Mouse (Mus musculus) heart, embryonic 14.5 days (tissue): ENCODE data around the gene Mrvi1. TPM values are rescaled to one million over a fixed set of nuclear protein-coding genes. Genes with fewer than 3 reads are reported as not detected.
A peak's percentile ranks its signal among the peaks of the same experiment; 100 is the strongest.

Source experiments
- ATAC-seq: fragments of 200-750 bp; cut with Nextera tagmentation; 2 replicates; pipeline ENCODE4 v1.8.0; 2017; ENCODE audit warnings: low read depth, moderate TSS enrichment; ENCODE audit not compliant: insufficient number of reproducible peaks, insufficient read depth, low FRiP score
- H3K27ac ChIP-seq, 2 experiments: fragments of 200-500 bp in 1 of 2; fragments of 300-500 bp in 1 of 2; sonication (generic) in 1 of 2; replicated peaks in 1 of 2; 2 replicates each; pipeline ENCODE4 v1.5.1; 2012 to 2014; ENCODE audit warnings: low read depth in 2 of 2, low read length in 2 of 2, control low read depth in 1 of 2, mild to moderate bottlenecking in 1 of 2, mixed read lengths in 1 of 2; ENCODE audit not compliant: control insufficient read depth in 1 of 2, insufficient read depth in 1 of 2
- H3K27me3 ChIP-seq: fragments of 300-500 bp; sonication (generic); 2 replicates; pipeline ENCODE4 v1.6.1; 2014; ENCODE audit warnings: mild to moderate bottlenecking, low read length, control low read depth; ENCODE audit not compliant: control insufficient read depth, insufficient read depth
- H3K36me3 ChIP-seq: fragments of 300-500 bp; sonication (generic); 2 replicates; pipeline ENCODE4 v1.6.1; 2014; ENCODE audit warnings: mild to moderate bottlenecking, control low read depth, low read length, mixed read lengths; ENCODE audit not compliant: control insufficient read depth, insufficient read depth
- H3K4me1 ChIP-seq, 2 experiments: fragments of 200-500 bp in 1 of 2; fragments of 300-500 bp in 1 of 2; sonication (generic) in 1 of 2; 2 replicates each; pipeline ENCODE4 v1.6.1; 2012 to 2014; ENCODE audit warnings: low read length in 2 of 2, control low read depth in 1 of 2, mixed read lengths in 1 of 2; ENCODE audit not compliant: control insufficient read depth in 2 of 2, insufficient read depth in 2 of 2
- H3K4me2 ChIP-seq: fragments of 300-500 bp; sonication (generic); 2 replicates; pipeline ENCODE4 v1.6.1; 2014; ENCODE audit warnings: mild to moderate bottlenecking, low read length
- H3K4me3 ChIP-seq, 2 experiments: fragments of 200-500 bp in 1 of 2; fragments of 300-500 bp in 1 of 2; sonication (generic) in 1 of 2; 2 replicates each; pipeline ENCODE4 v1.5.1; 2012 to 2014; ENCODE audit warnings: low read length in 2 of 2, mild to moderate bottlenecking in 2 of 2, control low read depth in 1 of 2, low read depth in 1 of 2, moderate library complexity in 1 of 2; ENCODE audit not compliant: control insufficient read depth in 1 of 2, insufficient read depth in 1 of 2
- H3K9ac ChIP-seq: fragments of 300-500 bp; sonication (generic); 2 replicates; pipeline ENCODE4 v1.6.1; 2014; ENCODE audit warnings: mild to moderate bottlenecking, low read length
- H3K9me3 ChIP-seq: fragments of 300-500 bp; sonication (generic); 2 replicates; pipeline ENCODE4 v1.6.1; 2016; ENCODE audit warnings: low read length, control low read depth; ENCODE audit not compliant: control insufficient read depth
- WGBS: fragments of 180-500 bp; shearing (Covaris S2); extraction: QIAGEN DNeasy Blood & Tissue Kit; methylation state at CpG from one replicate; pipeline ENCODE4 v1.1.7; 2014; 5-methylcytosine and 5-hydroxymethylcytosine counted together
- polyA plus RNA-seq: library from polyadenylated mRNA; unstranded; fragments of >200 nt; fragmentation: Nextera tagmentation; extraction: Ambion mirVana; gene quantifications from 2 replicates; pipeline ENCODE4 v1.2.1, GENCODE M21; 2014

The Mrvi1 gene
- polyA plus RNA-seq, 1 experiment from 2014 or later, result 6.3 TPM

GRCm38 (mm10) chr7:110822055-110822454 is 160.2 kb downstream of the Mrvi1 start:
- 57% methylated on average over 4 of the region's 4 CpGs for WGBS
- H3K27ac ChIP-seq, result 0 out of 4 replicates have a peak overlapping the region, but pooled peaks of 1 of the 2 experiments have one; percentile 72
- H3K9me3 ChIP-seq, result no peaks in the 10 kb centered on the region
- H3K9ac ChIP-seq, result no peak overlapping the region
- ATAC-seq, result no peak
- peaks cover 6 to 58% of the 10 kb centered on the region in 2 experiments for H3K4me1 ChIP-seq
- H3K27me3 ChIP-seq, result no peaks in the 10 kb centered on the region
- H3K36me3 ChIP-seq, result peaks cover 25% of the 10 kb centered on the region
- H3K4me3 ChIP-seq, result no peak overlapping the region
- H3K4me2 ChIP-seq, result no peak overlapping the region

- H3K9ac ChIP-seq, result no peak overlapping the region; the same call in 1 of the 2 replicates
- peak overlapping the region; percentile 57 to 72; a peak in 3 of 4 replicates for H3K27ac ChIP-seq
- peaks cover 6 to 58% of the 10 kb centered on the region in 2 experiments for H3K4me1 ChIP-seq
- ATAC-seq, result 0 out of 2 replicates have a peak, but pooled peaks have one; percentile 60
- H3K4me3 ChIP-seq, result no peak overlapping the region
- no peaks in the 10 kb centered on the region for H3K27me3 ChIP-seq
- H3K9me3 ChIP-seq, result no peaks in the 10 kb centered on the region
- H3K36me3 ChIP-seq, result peaks cover 23% of the 10 kb centered on the region
- WGBS, result 4% methylated on average over 3 of the region's 3 CpGs
- peak overlapping the region; percentile 16 for H3K4me2 ChIP-seq
Observed at GRCm38 (mm10) chr7:110821653-110822052, 160.6 kb downstream of the Mrvi1 start.

GRCm38 (mm10) chr7:110821068-110821467 is 161.2 kb downstream of the Mrvi1 start:
- H3K27ac ChIP-seq, result peak overlapping the region; percentile 48 to 72; a peak in 3 of 4 replicates
- no peak overlapping the region for H3K9ac ChIP-seq
- H3K9me3 ChIP-seq, result no peaks in the 10 kb centered on the region
- WGBS, result 4% methylated on average over 5 of the region's 5 CpGs
- H3K27me3 ChIP-seq, result no peaks in the 10 kb centered on the region
- H3K36me3 ChIP-seq, result peaks cover 23% of the 10 kb centered on the region
- peaks cover 6 to 58% of the 10 kb centered on the region in 2 experiments for H3K4me1 ChIP-seq
- ATAC-seq, result peak; percentile 51
- no peak overlapping the region for H3K4me3 ChIP-seq
- H3K4me2 ChIP-seq, result peak overlapping the region; percentile 16

GRCm38 (mm10) chr7:110818787-110819350 is 163.4 kb downstream of the Mrvi1 start:
- H3K9me3 ChIP-seq, result no peaks in the 10 kb centered on the region
- 38% methylated on average over 11 of the region's 11 CpGs for WGBS
- H3K27ac ChIP-seq, result no peak overlapping the region

More at GRCm38 (mm10) chr7:110818787-110819350, 163.4 kb downstream of the Mrvi1 start:
- no peak overlapping the region for H3K4me2 ChIP-seq
- no peaks in the 10 kb centered on the region for H3K27me3 ChIP-seq
- ATAC-seq, result peak; percentile 29; the same call in 1 of the 2 replicates
- H3K4me3 ChIP-seq, result no peak overlapping the region
- peaks cover 6 to 52% of the 10 kb centered on the region in 2 experiments for H3K4me1 ChIP-seq
- no peak overlapping the region for H3K9ac ChIP-seq
- peaks cover 31% of the 10 kb centered on the region for H3K36me3 ChIP-seq

Other genes with a start within 250 kb of the Mrvi1 start
- gene Ampd3, start 214.3 kb downstream of the Mrvi1 start, polyA plus RNA-seq, result 5.8 and 7.9 TPM in 2 replicates
- 39.5 and 40.2 TPM in 2 replicates for gene Rnf141, start 138.0 kb downstream of the Mrvi1 start, polyA plus RNA-seq
- 5.7 and 6.3 TPM in 2 replicates for gene Lyve1, start 119.2 kb downstream of the Mrvi1 start, polyA plus RNA-seq
- gene Ctr9, start 46.5 kb upstream of the Mrvi1 start, polyA plus RNA-seq, result 38.2 and 42.7 TPM in 2 replicates
- 669 and 674 TPM in 2 replicates for gene Eif4g2, start 100.6 kb upstream of the Mrvi1 start, polyA plus RNA-seq